Mouse (Mus musculus) kidney, postnatal 0 days (tissue): ENCODE data around the gene Zbtb49. TPM values are rescaled to one million over a fixed set of nuclear protein-coding genes. Genes with fewer than 3 reads are reported as not detected.
A peak's percentile ranks its signal among the peaks of the same experiment; 100 is the strongest.

Experiments used
- ATAC-seq: fragments of 200-750 bp; cut with Nextera tagmentation; replicated peaks from 2 replicates; pipeline ENCODE4 v1.8.0; 2017; ENCODE audit warnings: low read depth, moderate number of reproducible peaks, moderate TSS enrichment, moderate library complexity; ENCODE audit not compliant: low FRiP score
- DNase-seq: peaks from one replicate; pipeline ENCODE4 v3.0.0-alpha.2; 2016; ENCODE audit warnings: low spot score
- H3K27ac ChIP-seq: fragments of 300-500 bp; sonication (generic); 2 replicates; pipeline ENCODE4 v1.5.1; 2014; ENCODE audit warnings: mild to moderate bottlenecking
- H3K27me3 ChIP-seq: fragments of 300-500 bp; sonication (generic); 2 replicates; pipeline ENCODE4 v1.6.1; 2014; ENCODE audit warnings: low read length, mixed read lengths; ENCODE audit not compliant: insufficient read depth
- H3K36me3 ChIP-seq: fragments of 300-500 bp; sonication (generic); 2 replicates; pipeline ENCODE4 v1.6.1; 2014; ENCODE audit warnings: low read length, mixed read lengths; ENCODE audit not compliant: insufficient read depth
- H3K4me1 ChIP-seq: fragments of 300-500 bp; sonication (generic); replicated peaks from 2 replicates; pipeline ENCODE4 v1.6.1; 2014; ENCODE audit warnings: antibody characterized with exemption, low read length, mixed read lengths; ENCODE audit not compliant: insufficient read depth
- H3K4me2 ChIP-seq: fragments of 300-500 bp; sonication (generic); 2 replicates; pipeline ENCODE4 v1.6.1; 2014; ENCODE audit warnings: mild to moderate bottlenecking, low read length, moderate library complexity, mixed read lengths
- H3K4me3 ChIP-seq: fragments of 300-500 bp; sonication (generic); replicated peaks from 2 replicates; pipeline ENCODE4 v1.5.1; 2014; ENCODE audit warnings: low read depth, low read length
- H3K9ac ChIP-seq: fragments of 300-500 bp; sonication (generic); 2 replicates; pipeline ENCODE4 v1.6.1; 2014; ENCODE audit warnings: low read depth, low read length
- H3K9me3 ChIP-seq: fragments of 300-500 bp; sonication (generic); replicated peaks from 2 replicates; pipeline ENCODE4 v1.6.1; 2016; ENCODE audit warnings: low read length, inconsistent platforms, mixed read lengths
- CTCF ChIP-seq: IDR thresholded peaks from 2 replicates; pipeline ENCODE4 v1.5.1; 2016; ENCODE audit warnings: antibody characterized with exemption, low read depth, mild to moderate bottlenecking, moderate library complexity
- WGBS: fragments of 180-500 bp; shearing (Covaris S2); extraction: QIAGEN DNeasy Blood & Tissue Kit; methylation state at CpG from one replicate; pipeline ENCODE4 v1.1.7; 2014; 5-methylcytosine and 5-hydroxymethylcytosine counted together
- polyA plus RNA-seq: library from polyadenylated mRNA; unstranded; fragments of >200 nt; fragmentation: Nextera tagmentation; extraction: Ambion mirVana; gene quantifications from 2 replicates; pipeline ENCODE4 v1.2.1, GENCODE M21; 2015

Zbtb49 gene
- polyA plus RNA-seq, 1 experiment from 2014 or later: 8.4 TPM

DNA sequence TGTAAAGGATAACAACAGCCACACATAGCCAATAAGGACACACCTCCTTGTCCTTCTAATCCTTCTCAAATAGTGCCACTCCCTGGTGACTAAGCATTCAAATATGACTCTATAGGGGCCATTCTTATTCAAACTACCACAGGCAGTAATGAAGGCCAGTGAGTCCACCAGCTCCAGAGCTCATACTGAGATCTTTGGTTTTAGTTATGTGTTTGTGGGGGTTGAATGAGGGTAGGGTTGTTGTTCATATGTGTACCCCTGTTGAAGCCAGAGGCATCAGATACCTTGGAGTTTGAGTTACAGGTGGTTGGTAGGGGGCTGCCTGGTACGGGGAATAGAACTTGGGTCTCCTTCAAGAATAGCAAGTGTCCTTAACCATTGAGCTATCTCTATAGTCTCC is 36.3 kb upstream of the Zbtb49 start:
- no peak overlapping the region for H3K4me2 ChIP-seq
- ATAC-seq: no peak
- no peak overlapping the region for H3K4me3 ChIP-seq
- H3K9me3 ChIP-seq: no peaks in the 10 kb centered on the region
- no peaks in the 10 kb centered on the region for H3K27me3 ChIP-seq
- no peaks in the 10 kb centered on the region; the same call in 1 of the 2 replicates for H3K4me1 ChIP-seq
- DNase-seq: no peak
- no peak overlapping the region for H3K9ac ChIP-seq
- 92% methylated on average over 1 of the region's 1 CpGs for WGBS
- no peak for TF ChIP-seq CTCF
- no peak overlapping the region for H3K27ac ChIP-seq
- H3K36me3 ChIP-seq: no peaks in the 10 kb centered on the region; the same call in 1 of the 2 replicates

DNA sequence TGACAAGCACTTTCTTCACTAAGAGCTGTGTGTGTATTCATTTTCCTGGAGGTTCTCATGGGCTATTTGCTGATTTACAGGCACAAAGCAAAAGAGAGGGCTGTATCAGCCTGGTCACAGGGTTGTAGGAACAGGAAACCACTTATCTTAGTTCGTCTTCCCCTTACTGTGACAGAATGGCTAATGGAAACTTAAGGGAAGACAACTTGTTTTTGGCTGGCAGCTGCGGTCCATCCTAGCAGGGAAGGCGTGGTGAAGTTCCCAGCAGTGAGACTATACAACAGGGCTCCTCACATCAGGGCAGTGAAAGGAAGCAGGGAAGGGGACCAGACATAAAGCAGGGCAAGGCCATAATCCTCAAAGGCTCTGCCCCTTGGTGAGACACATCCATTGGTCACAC is 35.4 kb upstream of the Zbtb49 start:
- no peak for DNase-seq
- Histone ChIP-seq H3K4me3 (no peak overlapping the region), H3K4me2 (no peak overlapping the region), H3K27me3 (no peaks in the 10 kb centered on the region), H3K4me1 (no peaks in the 10 kb centered on the region), H3K9me3 (no peaks in the 10 kb centered on the region), H3K27ac (no peak overlapping the region), H3K36me3 (no peaks in the 10 kb centered on the region), H3K9ac (no peak overlapping the region)
- no peak for ATAC-seq
- 64% methylated on average over 3 of the region's 3 CpGs for WGBS
- no peak for TF ChIP-seq CTCF

DNA sequence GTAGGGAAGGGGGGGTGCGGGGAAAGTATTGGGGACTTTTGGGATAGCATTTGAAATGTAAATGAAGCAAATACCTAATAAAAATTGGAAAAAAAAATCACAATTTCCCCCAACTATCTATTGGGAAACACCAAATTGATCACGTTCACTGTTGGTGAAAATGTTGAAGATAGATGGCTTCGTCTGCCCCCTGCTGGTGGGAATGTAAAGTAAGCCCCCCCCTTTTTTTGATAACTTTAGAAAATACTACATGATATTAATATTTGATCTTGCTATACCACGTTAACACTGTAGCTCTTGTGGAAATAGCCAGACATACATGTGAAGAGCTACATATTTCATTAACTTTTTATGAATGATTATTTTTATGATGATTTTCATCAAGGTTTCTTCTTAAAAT is 34.9 kb upstream of the Zbtb49 start:
- peak; percentile 57 for TF ChIP-seq CTCF
- 57% methylated on average over 4 of the region's 4 CpGs for WGBS

DNA sequence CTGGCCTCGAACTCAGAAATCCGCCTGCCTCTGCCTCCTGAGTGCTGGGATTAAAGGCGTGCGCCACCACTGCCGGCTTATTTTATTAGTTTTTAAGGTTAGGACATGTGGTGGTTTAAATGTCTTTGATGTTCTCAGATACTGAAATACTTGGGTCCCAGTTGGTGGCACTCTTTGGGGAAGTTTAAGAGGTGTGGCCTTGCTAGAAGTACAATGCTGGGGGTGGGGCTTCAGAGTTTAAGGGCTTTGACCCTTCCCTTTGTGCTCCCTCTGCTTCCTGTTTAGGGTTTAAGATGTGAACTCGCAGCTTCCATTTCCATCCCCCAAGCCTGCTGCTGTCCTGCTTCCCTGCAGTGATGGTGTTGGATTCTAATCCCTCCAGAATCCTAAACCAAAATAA is 21.7 kb upstream of the Zbtb49 start:
- 85% methylated on average over 6 of the region's 6 CpGs for WGBS

More for the DNA sequence above, 34.9 kb upstream of the Zbtb49 start:
- Histone ChIP-seq H3K9ac (no peak overlapping the region), H3K9me3 (no peaks in the 10 kb centered on the region), H3K27ac (no peak overlapping the region), H3K4me1 (no peaks in the 10 kb centered on the region), H3K4me3 (no peak overlapping the region), H3K36me3 (no peaks in the 10 kb centered on the region), H3K4me2 (no peak overlapping the region), H3K27me3 (no peaks in the 10 kb centered on the region)
- no peak for ATAC-seq
- DNase-seq: no peak

DNA sequence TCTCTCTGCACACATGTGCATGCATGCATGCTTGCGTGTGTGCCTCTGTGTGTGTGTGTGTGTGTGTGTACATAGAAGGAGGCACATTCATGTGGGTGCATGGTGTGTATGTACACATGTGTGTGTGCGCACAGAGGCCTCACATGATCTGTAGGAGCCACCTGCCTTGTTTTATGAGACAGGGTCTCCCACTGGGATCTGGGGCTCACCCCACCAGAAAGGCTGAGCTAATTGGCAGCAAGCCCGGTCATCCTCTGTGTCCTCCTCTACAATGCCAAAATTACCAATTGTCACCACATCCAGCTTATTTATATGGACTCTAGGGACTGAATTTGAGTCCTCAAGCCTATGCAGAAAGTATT is 21.2 kb upstream of the Zbtb49 start:
- ATAC-seq: no peak

More for the DNA sequence above, 21.7 kb upstream of the Zbtb49 start:
- Histone ChIP-seq H3K9me3 (no peaks in the 10 kb centered on the region), H3K4me1 (no peaks in the 10 kb centered on the region), H3K9ac (no peak overlapping the region), H3K4me2 (no peak overlapping the region), H3K4me3 (no peak overlapping the region), H3K27me3 (no peaks in the 10 kb centered on the region), H3K27ac (no peak overlapping the region), H3K36me3 (no peaks in the 10 kb centered on the region)
- ATAC-seq (no peak), DNase-seq (no peak)
- no peak for TF ChIP-seq CTCF

DNA sequence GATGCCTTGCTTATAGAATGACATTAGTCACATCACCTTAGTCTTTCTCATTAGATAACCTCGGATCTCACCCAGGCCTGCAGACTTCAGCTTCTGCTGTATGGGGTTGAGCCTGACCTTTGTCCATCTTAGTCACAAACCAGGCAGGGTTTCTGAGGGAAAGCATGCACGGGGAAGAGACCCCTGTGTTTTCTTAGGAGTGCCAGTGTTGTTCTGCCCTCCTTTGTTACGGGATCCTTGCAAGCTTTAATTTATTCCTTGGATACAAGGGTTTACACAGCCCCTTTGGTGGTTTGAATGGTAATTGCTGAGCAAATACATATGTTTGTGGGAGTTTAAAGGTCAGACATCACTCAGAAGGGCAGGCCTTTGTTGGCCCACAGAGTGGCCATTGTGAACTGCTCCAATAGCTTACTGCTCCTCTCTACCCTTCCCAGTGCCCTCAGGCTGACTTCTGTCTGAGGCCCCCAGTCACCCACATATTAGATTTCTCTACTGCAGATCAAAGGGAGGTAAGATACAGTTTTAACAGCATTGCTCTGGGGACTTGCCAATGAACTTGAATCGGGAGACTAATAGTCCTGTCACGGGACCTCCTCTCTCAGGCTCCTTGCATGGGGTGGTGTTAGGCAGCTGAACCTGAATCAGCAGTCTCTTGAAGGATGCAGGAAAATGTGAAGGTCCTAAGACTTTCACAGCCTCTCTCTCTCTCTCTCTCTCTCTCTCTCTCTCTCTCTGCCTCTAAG is 20.6 kb upstream of the Zbtb49 start:
- WGBS: 17% methylated on average over 5 of the region's 5 CpGs
- no peaks in the 10 kb centered on the region for H3K27me3 ChIP-seq
- H3K4me1 ChIP-seq: no peaks in the 10 kb centered on the region
- DNase-seq (peak; percentile 27), ATAC-seq (peak; percentile 33; the same call in 1 of the 2 replicates)
- H3K9me3 ChIP-seq: no peaks in the 10 kb centered on the region
- no peak overlapping the region for H3K4me3 ChIP-seq
- H3K36me3 ChIP-seq: no peaks in the 10 kb centered on the region
- no peak overlapping the region for H3K4me2 ChIP-seq
- no peak overlapping the region for H3K9ac ChIP-seq
- no peak for TF ChIP-seq CTCF
- H3K27ac ChIP-seq: no peak overlapping the region

More for the DNA sequence above, 21.2 kb upstream of the Zbtb49 start:
- no peaks in the 10 kb centered on the region for H3K27me3 ChIP-seq
- TF ChIP-seq CTCF: no peak
- no peak overlapping the region for H3K27ac ChIP-seq
- H3K4me3 ChIP-seq: no peak overlapping the region
- H3K4me2 ChIP-seq: no peak overlapping the region
- 70% methylated on average over 3 of the region's 3 CpGs for WGBS
- DNase-seq: no peak
- no peaks in the 10 kb centered on the region for H3K36me3 ChIP-seq
- no peaks in the 10 kb centered on the region for H3K9me3 ChIP-seq
- no peaks in the 10 kb centered on the region for H3K4me1 ChIP-seq
- H3K9ac ChIP-seq: no peak overlapping the region
